Mouse (Mus musculus) heart, embryonic 10.5 days (tissue): Measurements from ENCODE around the gene Caskin1. TPM values are rescaled to one million over a fixed set of nuclear protein-coding genes. Genes with fewer than 3 reads are reported as not detected.

ENCODE experiments used
- DNase-seq: peaks from one replicate; pipeline ENCODE4 v3.0.0-alpha.2; 2017; ENCODE audit warnings: low spot score
- H3K27ac ChIP-seq: fragments of 300-500 bp; sonication (generic); 2 replicates; pipeline ENCODE4 v1.5.1; 2016; ENCODE audit warnings: mild to moderate bottlenecking
- H3K27me3 ChIP-seq: fragments of 300-500 bp; sonication (generic); 2 replicates; pipeline ENCODE4 v1.6.1; 2016; ENCODE audit warnings: mild to moderate bottlenecking; ENCODE audit not compliant: poor library complexity, insufficient read depth, severe bottlenecking
- H3K36me3 ChIP-seq: fragments of 300-500 bp; sonication (generic); 2 replicates; pipeline ENCODE4 v1.6.1; 2016; ENCODE audit warnings: mild to moderate bottlenecking, moderate library complexity
- H3K4me1 ChIP-seq: fragments of 300-500 bp; sonication (generic); 2 replicates; pipeline ENCODE4 v1.6.1; 2016; ENCODE audit warnings: mild to moderate bottlenecking
- H3K4me3 ChIP-seq: fragments of 300-500 bp; sonication (generic); 2 replicates; pipeline ENCODE4 v1.5.1; 2016; ENCODE audit warnings: mild to moderate bottlenecking, moderate library complexity
- H3K9me3 ChIP-seq: fragments of 300-500 bp; sonication (generic); 2 replicates; pipeline ENCODE4 v1.6.1; 2016; ENCODE audit warnings: mild to moderate bottlenecking, moderate library complexity
- WGBS: fragments of 180-500 bp; shearing (Covaris S2); methylation state at CpG from one replicate; pipeline ENCODE4 v1.1.7; 2016; 5-methylcytosine and 5-hydroxymethylcytosine counted together
- polyA plus RNA-seq: library from polyadenylated mRNA; unstranded; fragments of >200 nt; fragmentation: Nextera tagmentation; extraction: Ambion mirVana; gene quantifications from 2 replicates; pipeline ENCODE4 v1.2.1, GENCODE M21; 2016

The Caskin1 gene
- polyA plus RNA-seq, 1 experiment from 2014 or later: 1.4 TPM

DNA sequence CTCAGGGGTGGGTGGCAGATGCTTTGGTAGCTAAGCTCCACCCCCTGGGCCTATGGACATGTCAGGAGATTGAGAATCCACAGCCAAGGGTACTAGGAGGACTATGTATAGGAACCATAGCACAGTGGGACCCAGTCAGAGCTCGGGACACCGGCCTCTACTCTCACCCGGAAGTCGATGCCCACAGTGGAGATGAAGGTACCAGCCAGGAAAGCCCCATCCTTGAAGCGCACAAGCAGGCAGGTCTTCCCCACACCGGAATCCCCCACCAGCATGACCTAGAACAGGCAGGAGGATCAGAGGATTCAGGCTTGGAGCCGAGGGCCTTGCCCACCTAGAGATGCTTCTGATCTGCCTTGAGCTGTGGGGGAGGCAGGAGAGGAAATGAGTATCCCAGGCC lies 43.6 kb downstream of the Caskin1 start:
- no peak overlapping the region for H3K4me3 ChIP-seq
- H3K4me1 ChIP-seq: peaks cover 51% of the 10 kb centered on the region
- DNase-seq: no peak
- H3K9me3 ChIP-seq: no peaks in the 10 kb centered on the region
- H3K27me3 ChIP-seq: 0 out of 2 replicates have a peak, but pooled peaks cover 8% of the 10 kb centered on the region
- WGBS: 67% methylated on average over 7 of the region's 7 CpGs
- no peak overlapping the region for H3K27ac ChIP-seq
- peaks cover 23% of the 10 kb centered on the region for H3K36me3 ChIP-seq

DNA sequence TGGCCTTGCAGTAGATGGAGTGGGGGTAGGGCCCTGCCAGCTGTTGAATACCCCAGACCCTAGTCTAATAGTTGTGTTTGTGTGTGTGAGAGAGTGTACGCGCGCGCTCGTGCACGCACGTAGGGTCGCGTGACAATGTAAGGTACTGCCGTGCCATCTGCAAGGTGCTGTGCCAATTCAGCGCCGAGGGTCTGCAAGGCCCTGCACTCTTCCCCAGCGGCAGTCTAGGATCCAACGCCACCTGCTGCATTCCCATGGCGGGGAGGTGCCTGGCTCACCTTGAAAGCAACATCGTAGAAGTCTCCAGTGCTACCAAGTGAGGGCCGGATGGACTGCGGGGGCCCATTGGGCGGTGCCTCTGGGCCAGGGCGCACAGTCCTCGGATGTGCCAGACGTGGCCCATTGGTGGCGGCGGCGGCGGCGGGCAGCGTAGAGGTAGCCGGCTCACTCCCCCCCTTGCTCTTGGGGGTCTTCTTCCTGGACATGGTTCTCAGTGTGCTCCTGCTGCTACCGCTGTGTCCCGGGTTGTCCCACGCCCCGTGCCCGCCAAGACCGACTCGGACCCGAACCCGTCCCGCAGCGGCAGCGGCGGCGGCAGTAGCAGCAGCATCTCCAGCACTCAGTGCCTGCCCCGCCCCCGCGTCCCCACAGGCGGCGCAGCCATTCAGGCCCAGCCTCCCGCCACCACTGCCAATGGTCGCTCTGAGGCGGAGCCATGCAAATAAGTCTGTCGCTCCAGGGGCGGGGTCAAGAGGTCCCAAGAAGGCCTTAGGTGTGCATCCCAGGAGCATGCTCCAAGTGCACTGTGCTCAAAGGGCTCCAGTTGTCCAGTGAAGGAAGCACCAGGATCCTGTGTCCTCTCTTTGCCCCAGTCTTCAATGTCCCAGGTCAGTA lies 44.9 kb downstream of the Caskin1 start:
- 5% methylated on average over 53 of the region's 53 CpGs for WGBS
- Histone ChIP-seq H3K27ac (peak overlapping the region; percentile 67), H3K4me3 (peak overlapping the region; percentile 62), H3K27me3 (0 out of 2 replicates have a peak, but pooled peaks cover 8% of the 10 kb centered on the region), H3K4me1 (peaks cover 54% of the 10 kb centered on the region), H3K36me3 (peaks cover 23% of the 10 kb centered on the region), H3K9me3 (no peaks in the 10 kb centered on the region)
- peak; percentile 96 for DNase-seq

DNA sequence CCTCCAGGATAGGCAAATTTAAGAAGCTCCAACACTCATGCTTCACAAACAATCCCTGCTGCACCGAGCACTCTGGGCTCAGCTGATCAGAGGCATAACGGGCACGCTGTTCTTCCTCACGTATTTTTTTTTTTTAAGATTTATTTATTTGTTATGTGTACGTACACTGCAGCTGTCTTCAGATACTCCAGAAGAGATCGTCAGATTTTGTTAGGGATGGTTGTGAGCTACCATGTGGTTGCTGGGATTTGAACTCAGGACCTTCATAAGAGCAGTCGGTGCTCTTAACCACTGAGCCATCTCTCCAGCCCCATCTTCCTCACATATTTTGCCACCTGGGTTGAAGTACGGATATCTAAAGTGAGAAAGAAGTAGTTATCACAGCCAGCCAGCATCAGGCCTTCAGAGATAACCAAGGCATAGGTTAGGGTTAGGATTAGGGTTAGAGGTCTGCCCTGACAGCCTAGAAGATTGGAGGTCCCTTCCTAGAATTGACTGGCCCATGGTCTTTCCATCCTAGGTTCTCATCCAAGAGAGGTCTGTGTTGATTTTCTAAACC lies 45.8 kb downstream of the Caskin1 start, which contains the start of gene Rab26:
TSS of gene Rab26 (minus strand) at position 51 of the 559 bp plus-strand sequence.
- DNase-seq: no peak
- H3K27ac ChIP-seq: peak within 1 kb of the TSS; percentile 67
- peaks cover 19% of the 10 kb centered on the region for H3K36me3 ChIP-seq

DNA sequence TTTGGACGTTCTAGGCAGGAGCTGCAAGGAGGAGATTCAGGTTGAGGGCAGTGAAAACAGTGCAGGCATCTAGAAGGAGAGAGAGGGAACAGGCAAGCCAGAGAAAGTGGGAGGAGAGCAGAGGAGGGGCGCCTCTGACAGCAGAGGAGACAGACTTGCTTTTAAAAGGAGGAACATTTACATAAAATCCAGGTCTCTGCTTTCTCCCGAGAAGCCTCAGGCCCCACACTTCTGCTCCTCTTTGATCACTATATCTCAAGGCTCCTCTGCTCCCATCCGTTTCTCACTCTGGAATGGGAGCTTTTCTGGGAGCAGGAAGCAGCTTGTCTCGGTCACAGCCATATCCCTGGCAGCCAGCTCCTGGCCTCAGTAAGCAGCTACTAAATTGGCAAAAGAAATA lies 46.9 kb downstream of the Caskin1 start:
- H3K27me3 ChIP-seq: 0 out of 2 replicates have a peak, but pooled peaks cover 8% of the 10 kb centered on the region
- no peak for DNase-seq
- H3K27ac ChIP-seq: no peak overlapping the region
- peaks cover 40% of the 10 kb centered on the region for H3K4me1 ChIP-seq
- H3K36me3 ChIP-seq: peaks cover 10% of the 10 kb centered on the region
- no peak overlapping the region for H3K4me3 ChIP-seq
- 50% methylated on average over 5 of the region's 5 CpGs for WGBS
- H3K9me3 ChIP-seq: no peaks in the 10 kb centered on the region

More for the DNA sequence above, 45.8 kb downstream of the Caskin1 start, which contains the start of gene Rab26:
- Histone ChIP-seq H3K9me3 (no peaks in the 10 kb centered on the region), H3K4me3 (peak within 1 kb of the TSS; percentile 62), H3K4me1 (peaks cover 50% of the 10 kb centered on the region), H3K27me3 (0 out of 2 replicates have a peak, but pooled peaks cover 8% of the 10 kb centered on the region)
- WGBS: 86% methylated on average over 8 of the region's 8 CpGs

DNA sequence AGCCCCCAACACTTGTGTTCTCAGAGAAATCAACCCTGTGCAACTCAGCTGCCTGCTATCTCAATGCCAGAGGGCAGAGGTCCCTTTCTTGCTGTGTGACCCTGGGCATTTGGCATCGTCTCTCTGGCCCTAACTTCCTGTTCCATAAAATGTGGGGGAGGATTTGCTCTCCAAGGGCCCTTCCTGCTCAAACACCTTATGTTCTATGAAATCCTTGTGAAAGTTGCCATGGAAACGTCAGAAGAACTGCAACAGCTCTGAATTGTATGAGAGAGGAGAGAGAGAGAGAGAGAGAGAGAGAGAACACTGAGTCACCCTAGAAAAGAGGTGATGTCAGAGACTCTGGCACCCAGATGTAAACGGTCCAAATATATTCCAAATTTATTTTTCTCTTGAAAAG lies 49.1 kb downstream of the Caskin1 start:
- Histone ChIP-seq H3K27ac (no peak overlapping the region), H3K27me3 (0 out of 2 replicates have a peak, but pooled peaks cover under 1% of the 10 kb centered on the region), H3K4me1 (peaks cover 19% of the 10 kb centered on the region), H3K4me3 (no peak overlapping the region), H3K9me3 (no peaks in the 10 kb centered on the region), H3K36me3 (no peaks in the 10 kb centered on the region)
- 50% methylated on average over 3 of the region's 3 CpGs for WGBS
- DNase-seq: no peak

DNA sequence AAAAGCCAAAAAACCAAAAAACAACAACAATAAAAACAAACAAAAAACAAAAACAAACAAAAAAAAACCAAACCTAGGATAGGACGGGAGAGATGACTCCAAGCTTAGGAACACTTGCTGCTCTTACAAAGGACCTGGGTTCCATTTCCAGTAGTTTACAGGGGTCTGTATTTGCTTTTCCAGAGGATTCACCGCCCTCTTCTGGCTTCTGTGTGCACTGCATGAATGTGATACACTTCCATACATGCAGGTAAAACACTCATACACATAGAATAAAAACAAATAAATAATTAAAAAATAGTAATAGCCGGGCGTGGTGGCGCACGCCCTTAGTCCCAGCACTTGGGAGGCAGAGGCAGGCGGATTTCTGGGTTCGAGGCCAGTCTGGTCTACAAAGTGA lies 50.5 kb downstream of the Caskin1 start:
- H3K27ac ChIP-seq: no peak overlapping the region
- no peak for DNase-seq
- H3K4me3 ChIP-seq: no peak overlapping the region
- 66% methylated on average over 8 of the region's 8 CpGs for WGBS
- H3K9me3 ChIP-seq: no peaks in the 10 kb centered on the region
- 0 out of 2 replicates have a peak, but pooled peaks cover 6% of the 10 kb centered on the region for H3K4me1 ChIP-seq
- no peaks in the 10 kb centered on the region for H3K36me3 ChIP-seq
- no peaks in the 10 kb centered on the region for H3K27me3 ChIP-seq

DNA sequence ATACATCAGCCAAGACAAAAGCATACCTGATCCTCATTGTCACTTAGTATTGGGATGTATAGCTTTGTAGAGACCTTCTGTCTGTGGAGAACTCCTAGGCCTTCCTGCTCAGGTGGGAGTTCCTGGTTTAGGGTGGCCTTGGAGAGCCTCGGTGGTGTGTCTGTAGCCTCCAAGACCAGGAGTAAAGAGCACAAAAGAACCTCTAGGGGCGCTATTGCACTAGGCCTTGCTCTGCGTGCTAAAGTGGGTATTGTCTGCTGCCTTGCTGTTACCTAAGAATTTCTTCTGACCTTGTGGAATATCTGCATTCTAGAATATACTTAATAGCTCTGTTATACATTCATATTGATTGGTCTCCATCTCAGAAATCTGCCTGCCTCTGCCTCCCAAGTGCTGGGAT lies 52.0 kb downstream of the Caskin1 start:
- no peak for DNase-seq
- Histone ChIP-seq H3K9me3 (no peaks in the 10 kb centered on the region), H3K27ac (no peak overlapping the region), H3K4me1 (peaks cover 8% of the 10 kb centered on the region), H3K4me3 (no peak overlapping the region), H3K36me3 (no peaks in the 10 kb centered on the region), H3K27me3 (peaks cover 7% of the 10 kb centered on the region)
- 12% methylated on average over 3 of the region's 3 CpGs for WGBS

DNA sequence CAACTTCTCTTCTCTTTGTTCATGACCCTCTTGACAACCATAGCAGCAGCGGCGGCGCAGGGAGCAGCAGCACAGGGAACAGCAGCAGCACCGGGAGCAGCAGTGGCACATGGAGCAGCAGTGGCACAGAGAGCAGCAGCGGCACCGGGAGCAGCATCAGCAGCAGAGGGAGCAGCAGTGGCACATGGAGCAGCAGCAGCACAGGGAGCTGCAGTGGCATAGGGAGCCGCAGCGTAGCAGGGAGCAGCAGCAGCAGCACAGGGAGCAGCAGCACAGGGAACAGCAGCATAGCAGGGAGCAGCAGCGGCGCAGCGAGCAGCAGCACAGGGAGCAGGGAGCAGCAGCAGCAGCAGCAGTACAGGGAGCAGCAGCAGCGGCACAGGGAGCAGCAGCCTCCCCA lies 56.2 kb downstream of the Caskin1 start:
- Histone ChIP-seq H3K36me3 (peaks cover under 1% of the 10 kb centered on the region; the same call in 1 of the 2 replicates), H3K4me3 (peak overlapping the region; percentile 41), H3K9me3 (no peaks in the 10 kb centered on the region), H3K4me1 (peaks cover 5% of the 10 kb centered on the region), H3K27ac (peak overlapping the region; percentile 44; the same call in 1 of the 2 replicates), H3K27me3 (peaks cover 25% of the 10 kb centered on the region)
- no peak for DNase-seq
- 15% methylated on average over 12 of the region's 12 CpGs for WGBS

DNA sequence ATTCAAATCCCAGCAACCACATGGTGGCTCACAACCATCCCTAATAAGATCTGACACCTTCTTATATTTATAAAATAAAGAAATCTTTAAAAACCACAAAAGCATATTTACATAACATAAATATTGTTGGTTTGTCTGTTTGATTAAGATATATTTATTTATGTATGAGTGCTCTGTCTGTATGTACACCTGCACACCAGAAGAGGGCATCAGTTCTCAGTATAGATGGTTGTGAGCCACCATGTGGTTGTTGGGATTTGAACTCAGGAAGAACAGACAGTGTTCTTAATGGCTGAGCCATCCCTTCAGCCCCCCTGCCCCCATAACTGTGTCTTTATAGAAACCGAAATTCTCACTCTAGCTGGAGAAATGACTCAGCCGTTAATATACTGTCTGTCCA lies 56.8 kb downstream of the Caskin1 start:
- WGBS: 88% methylated on average over 2 of the region's 2 CpGs
- DNase-seq: no peak
- peaks cover 11% of the 10 kb centered on the region for H3K4me1 ChIP-seq
- H3K27me3 ChIP-seq: peaks cover 25% of the 10 kb centered on the region
- H3K27ac ChIP-seq: no peak overlapping the region
- no peaks in the 10 kb centered on the region for H3K9me3 ChIP-seq
- H3K36me3 ChIP-seq: peaks cover 4% of the 10 kb centered on the region; the same call in 1 of the 2 replicates
- H3K4me3 ChIP-seq: no peak overlapping the region

DNA sequence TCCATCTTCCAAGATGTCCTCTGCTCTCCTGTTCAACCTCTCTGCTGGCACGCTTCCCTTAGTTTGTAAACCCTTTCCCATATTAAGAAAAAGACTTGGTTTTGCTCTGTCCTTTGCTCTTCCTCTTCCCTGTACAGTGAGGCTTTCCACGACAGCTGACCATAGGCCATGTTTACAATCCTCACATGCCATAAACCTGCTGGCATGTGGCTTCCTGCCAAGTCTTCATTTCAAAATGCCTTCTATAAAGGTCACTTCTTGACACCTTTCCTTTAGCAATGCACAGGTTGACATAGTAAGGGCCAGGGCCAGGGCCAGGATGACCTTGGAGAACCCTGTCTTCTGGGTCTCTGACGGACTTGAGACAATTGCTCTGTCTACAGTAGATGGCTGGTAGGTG lies 57.8 kb downstream of the Caskin1 start:
- no peak overlapping the region for H3K27ac ChIP-seq
- peaks cover 20% of the 10 kb centered on the region for H3K4me1 ChIP-seq
- peaks cover 25% of the 10 kb centered on the region for H3K27me3 ChIP-seq
- no peaks in the 10 kb centered on the region for H3K9me3 ChIP-seq
- WGBS: 87% methylated on average over 3 of the region's 3 CpGs
- DNase-seq: no peak
- peaks cover 4% of the 10 kb centered on the region; the same call in 1 of the 2 replicates for H3K36me3 ChIP-seq
- H3K4me3 ChIP-seq: no peak overlapping the region

DNA sequence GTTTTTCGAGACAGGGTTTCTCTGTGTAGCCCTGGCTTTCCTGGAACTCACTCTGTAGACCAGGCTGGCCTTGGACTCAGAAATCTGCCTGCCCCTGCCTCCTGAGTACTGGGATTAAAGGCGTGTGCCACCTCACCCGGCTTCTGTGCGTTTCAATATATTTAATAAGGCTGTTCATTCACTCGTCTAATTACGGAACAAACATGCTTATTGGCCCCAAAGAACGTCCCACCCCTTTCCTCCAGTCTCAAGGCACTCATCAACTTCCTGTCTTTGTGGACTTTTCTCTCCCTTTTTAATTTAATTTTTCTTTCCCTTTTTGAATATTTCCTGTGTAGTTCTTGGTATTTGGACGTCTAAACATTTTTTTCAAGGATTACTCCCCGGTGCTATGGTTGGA lies 60.0 kb downstream of the Caskin1 start:
- Histone ChIP-seq H3K36me3 (peaks cover 4% of the 10 kb centered on the region; the same call in 1 of the 2 replicates), H3K9me3 (no peaks in the 10 kb centered on the region), H3K27me3 (peaks cover 25% of the 10 kb centered on the region), H3K27ac (no peak overlapping the region), H3K4me1 (peaks cover 27% of the 10 kb centered on the region), H3K4me3 (peak overlapping the region; percentile 86)
- 41% methylated on average over 9 of the region's 9 CpGs for WGBS
- DNase-seq: no peak

DNA sequence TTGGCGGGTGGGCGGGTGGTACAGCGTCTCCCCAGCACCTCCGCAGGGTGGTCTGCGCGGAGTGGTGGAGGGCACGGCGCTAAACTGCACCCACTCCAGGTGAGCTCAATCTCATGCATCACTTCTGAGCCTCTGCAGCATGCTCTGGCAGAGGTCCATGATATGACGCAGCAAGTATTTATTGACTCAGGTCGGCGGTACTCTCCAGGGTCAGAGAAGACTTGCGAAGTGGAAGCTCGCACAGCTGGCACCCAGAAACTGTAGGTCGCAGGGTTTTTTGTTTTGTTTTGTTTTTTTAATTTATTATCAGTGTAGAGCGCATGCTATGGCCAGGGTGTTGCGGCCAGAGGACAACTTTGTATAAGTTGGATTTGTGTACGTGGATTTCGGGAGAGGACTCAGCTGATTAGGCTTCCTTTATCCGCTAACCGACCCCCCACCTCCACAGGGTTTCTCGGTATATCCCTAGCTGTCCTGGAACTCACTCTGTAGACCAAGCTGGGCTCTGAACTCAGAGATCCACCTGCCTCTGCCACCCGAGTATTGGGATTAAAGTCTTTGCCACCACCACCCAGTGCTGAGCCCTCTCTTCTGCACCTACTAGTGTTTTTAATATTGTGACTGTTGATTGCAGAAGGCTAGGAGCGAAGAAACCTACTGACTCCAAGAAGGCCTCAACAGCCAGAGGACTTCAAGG lies 60.7 kb downstream of the Caskin1 start:
- Histone ChIP-seq H3K4me3 (peak overlapping the region; percentile 86), H3K27me3 (peaks cover 25% of the 10 kb centered on the region), H3K4me1 (peaks cover 27% of the 10 kb centered on the region), H3K27ac (peak overlapping the region; percentile 97), H3K36me3 (peaks cover 4% of the 10 kb centered on the region; the same call in 1 of the 2 replicates), H3K9me3 (no peaks in the 10 kb centered on the region)
- 3% methylated on average over 23 of the region's 23 CpGs for WGBS
- DNase-seq: no peak
